Mouse (Mus musculus) monocyte, adult 5-6 weeks (primary cell): Measurements from ENCODE around the gene Jsrp1. TPM values are rescaled to one million over a fixed set of nuclear protein-coding genes. Genes with fewer than 3 reads are reported as not detected.
"Not testable (repeated sequence)": the region's sequence is repeated elsewhere in the genome, so short reads cannot be mapped to it uniquely, and the experiment has no call there.

Experiments used
- ATAC-seq: fragments of 153-309, 156-312 bp; replicated peaks from 2 replicates; pipeline ENCODE4 v1.8.0; 2017; ENCODE audit warnings: mild to moderate bottlenecking; ENCODE audit not compliant: low TSS enrichment, insufficient number of reproducible peaks, severe bottlenecking, poor library complexity, low FRiP score
- total RNA-seq: library from RNA; stranded (forward); fragments of 200-1000, 200-491, 200-594 nt; gene quantifications from 3 replicates; pipeline ENCODE4 v1.2.3, GENCODE M21; 2017

Jsrp1 gene
- total RNA-seq, 1 experiment from 2014 or later: not detected

DNA sequence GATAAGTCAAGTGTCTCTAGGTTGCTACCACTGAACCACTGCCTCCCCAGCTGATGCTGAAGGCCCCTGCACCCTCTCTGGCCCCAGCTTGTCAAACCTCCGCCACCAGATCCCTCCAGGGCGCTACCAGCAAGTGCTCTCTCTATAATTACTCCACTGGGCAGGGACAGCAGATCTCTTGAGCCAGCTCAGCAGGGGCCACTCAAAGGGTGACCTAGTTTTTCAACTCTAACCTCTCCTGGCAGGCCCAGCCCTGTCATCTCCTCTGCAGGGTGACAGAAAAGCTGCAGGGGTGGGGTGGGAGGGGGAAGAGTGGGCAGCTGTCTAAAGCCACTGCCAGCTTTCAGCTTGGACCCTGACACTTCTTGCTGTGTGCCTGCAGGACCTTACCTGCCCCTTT, 24.5 kb upstream of the Jsrp1 start:
- ATAC-seq: no peak

GRCm38 (mm10) chr10:80836949-80837379, 23.7 kb upstream of the Jsrp1 start:
- ATAC-seq: no peak

- ATAC-seq: no peak
Observed at GRCm38 (mm10) chr10:80835617-80836016, 22.3 kb upstream of the Jsrp1 start.

- ATAC-seq: no peak
Observed at GRCm38 (mm10) chr10:80832818-80833217, 19.5 kb upstream of the Jsrp1 start.

DNA sequence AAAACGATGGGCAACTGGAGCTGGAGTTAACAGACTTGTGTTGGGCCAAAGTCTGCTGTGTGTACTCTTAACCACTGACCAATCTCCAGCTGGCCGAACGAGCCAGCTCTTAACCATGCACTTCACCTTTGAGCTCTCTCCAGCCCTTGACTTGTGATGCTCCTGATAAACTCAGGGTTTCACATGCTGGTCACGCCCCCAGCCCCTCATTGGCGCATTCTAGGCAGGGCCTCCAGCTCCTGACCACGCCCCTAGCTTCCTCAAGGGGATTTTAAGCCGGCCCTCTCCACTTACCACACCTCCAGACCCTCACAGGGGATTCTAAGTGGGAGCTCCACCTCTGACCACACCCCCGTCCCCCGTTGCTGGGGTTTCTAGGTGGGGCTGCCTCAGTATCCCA, 17.8 kb upstream of the Jsrp1 start:
- no peak for ATAC-seq

DNA sequence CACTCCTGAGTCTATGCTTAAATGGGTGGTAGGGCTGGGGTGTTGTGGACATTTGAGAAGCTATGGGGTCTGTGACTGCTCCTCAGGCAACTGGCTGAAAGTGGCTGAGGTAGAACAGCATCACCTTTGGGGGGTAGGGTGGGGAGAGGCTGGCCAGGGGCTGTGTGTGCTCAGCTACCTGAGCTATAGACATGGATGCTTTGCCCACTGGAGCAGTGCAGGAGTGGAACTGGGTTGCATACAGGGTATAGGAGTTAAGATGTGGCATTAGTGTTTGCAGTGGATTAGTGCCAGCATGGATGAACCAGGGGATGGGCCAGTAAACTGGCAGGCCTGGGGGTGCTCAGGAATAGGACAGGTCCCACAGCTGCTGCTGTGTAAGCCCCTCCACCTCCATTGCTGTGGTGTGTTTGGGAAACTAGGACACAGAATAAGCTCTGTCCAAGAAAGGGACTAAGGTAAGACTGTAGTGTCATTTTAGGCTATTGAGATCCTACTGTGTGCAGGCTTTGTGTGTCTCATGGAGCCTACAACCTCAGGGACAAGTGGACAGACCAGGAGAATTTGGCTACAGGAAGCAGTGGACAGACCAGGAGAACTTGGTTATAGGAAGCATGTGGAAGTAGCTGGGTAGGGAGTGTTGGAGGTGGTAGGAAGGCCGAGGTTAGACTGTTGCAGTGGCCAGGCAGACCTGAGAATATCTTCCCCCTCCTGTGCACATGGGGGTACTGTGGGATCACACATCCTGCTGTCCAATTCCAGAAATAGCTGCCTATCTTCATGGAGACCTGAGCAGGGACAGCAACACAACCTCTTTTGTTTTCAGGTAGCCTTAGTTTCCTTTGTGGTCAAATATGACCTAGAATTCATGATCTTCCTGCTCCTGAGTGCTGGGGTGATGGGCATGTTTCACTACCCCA, 16.3 kb upstream of the Jsrp1 start:
- ATAC-seq: no peak

DNA sequence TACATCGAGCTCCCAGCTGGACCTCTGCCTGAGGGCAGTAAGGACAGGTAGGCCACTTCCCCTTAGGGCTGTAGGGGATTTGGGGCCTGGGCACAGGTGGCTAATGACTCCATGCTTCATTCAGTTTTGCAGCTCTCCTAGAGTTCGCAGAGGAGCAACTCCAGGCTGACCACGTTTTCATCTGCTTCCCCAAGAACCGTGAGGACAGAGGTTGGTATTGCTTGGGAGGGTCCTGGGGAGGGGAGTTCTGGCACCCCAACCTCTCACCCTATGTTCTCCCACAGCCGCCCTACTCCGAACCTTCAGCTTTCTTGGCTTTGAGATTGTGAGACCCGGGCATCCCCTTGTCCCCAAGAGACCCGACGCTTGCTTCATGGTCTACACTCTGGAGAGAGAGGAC, 15.3 kb upstream of the Jsrp1 start:
- ATAC-seq: not testable (repeated sequence)

DNA sequence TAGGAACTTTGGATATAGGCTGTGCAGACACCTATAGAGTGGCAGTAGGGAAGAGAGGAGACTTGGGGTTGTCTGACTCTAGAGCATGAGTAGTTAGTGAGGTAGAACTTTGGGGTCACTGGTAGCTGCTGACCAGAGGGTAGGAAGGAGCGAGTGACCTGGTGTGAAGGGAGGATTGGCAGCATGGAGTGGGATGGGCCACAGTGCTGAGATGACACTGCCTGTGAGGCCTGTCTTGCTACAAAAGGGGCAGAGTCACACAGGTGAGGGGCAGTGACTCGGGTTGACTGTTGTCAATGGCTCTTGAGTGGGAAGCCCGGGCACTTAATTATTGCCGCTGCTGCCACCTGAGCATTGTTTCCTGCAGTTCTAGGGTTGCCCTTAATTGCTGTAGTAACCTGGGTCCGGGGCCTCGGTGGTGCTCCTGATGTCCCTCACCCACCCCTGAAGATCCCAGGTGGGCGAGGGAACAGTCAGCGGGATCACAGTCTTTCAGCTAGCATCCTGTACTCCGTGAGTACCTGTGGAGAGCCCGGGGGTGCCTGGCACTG, 14.6 kb upstream of the Jsrp1 start:
- no peak for ATAC-seq

- no peak for ATAC-seq
Observed at GRCm38 (mm10) chr10:80827063-80827869, 14.0 kb upstream of the Jsrp1 start.

DNA sequence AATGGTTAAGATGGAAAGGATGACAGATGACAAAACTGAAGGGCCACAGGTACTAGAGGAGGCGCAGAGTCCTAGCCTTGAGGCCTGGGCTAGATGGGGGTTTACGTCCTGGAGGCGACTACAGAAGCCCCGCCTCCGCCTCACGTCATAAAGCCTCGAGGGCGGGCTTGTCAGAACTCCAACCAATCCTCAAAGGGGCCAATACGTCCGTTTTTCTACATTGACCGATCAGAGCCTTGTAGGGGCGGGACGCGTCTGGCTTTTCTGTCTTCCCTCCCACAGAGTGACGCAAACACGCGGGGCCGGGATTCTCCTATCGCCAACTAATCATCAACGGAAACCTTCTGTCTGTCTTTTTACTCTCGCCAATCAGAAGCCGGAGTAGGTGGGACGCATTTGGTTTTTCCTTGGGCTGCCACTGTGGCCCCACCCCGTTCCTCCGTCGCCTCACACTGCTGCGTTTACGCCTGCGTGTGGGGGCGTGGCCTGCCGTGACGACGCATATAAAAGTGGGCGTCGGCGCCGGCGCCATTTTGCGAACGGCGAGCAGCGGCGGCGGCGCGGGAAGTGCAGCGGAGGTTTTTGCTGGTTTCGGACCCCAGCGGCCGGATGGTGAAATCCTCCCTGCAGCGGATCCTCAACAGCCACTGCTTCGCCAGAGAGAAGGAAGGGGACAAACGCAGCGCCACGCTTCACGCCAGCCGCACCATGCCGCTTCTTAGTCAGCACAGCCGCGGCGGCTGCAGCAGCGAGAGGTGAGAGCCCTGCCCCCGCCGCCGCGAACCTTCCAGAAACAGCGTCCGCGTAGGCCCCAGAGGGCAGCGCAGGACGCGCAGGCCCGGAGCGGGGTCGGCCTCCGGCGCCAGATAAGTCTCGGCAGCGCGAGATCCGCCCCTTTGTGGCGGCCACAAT, 13.1 kb upstream of the Jsrp1 start, which contains the start of gene Oaz1:
Gene Oaz1, plus strand, starts transcription at position 506 of the 912 bp plus-strand sequence.
- ATAC-seq: peak; percentile 92

DNA sequence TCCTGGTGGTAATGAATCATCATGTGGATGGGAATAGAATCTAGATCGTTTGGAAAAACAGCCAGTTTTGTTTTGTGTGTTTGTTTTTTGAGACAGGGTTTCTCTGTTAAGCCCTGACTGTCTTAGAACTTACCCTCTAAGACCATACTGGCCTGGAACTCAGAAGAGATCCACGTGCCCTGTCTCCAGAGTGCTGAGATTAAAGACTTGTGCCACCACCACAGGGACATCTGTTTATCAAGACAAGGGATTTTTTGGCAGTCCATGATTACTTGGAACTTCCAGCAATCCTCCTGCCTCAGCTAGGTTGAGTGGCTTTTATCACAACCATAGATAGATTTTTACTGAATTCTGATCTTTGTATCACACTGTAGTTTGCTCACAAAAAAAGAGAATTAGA, 11.5 kb upstream of the Jsrp1 start:
- ATAC-seq: no peak

DNA sequence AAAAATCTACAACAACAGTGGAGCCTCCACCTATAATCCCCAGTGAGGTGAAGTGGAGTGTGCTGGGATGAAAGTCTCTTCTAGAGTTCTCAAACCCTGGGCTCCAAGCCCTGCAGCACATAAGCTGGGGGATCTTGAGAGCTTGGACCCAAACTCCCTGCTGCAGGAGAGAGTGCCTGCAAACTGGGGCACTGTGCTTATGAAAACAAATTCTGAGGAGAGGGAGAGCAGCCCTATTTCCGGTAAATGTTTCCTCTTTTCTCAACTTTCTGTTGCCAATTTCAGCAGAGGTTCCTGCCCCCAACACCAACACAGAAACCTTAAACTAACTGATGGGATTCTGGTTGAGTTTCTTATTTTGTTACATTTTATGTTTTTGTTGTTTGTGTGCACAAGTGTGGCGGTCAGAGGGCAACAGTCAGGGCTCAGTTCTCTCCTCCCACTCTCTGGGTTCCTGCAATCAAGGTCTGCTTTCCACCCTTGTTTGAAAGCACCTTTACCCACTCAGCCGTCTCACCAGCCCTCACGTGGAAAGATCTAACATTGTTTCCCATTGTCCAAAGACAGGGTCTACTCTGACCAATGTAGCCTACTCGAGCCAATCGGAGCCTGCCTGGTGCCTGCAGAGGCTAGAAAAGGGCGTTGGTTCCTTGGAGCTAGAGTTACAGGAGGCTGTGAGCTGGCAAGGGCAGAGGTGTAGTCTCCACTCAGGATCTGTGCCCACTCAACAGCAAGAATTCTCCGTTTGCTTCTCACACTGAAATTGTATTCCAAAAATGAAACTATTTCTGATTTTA, 10.7 kb upstream of the Jsrp1 start:
- ATAC-seq: no peak

- no peak for ATAC-seq
Observed at GRCm38 (mm10) chr10:80823316-80823715, 10.0 kb upstream of the Jsrp1 start.

- ATAC-seq: no peak
Observed at GRCm38 (mm10) chr10:80822528-80822927, 9.2 kb upstream of the Jsrp1 start.

DNA sequence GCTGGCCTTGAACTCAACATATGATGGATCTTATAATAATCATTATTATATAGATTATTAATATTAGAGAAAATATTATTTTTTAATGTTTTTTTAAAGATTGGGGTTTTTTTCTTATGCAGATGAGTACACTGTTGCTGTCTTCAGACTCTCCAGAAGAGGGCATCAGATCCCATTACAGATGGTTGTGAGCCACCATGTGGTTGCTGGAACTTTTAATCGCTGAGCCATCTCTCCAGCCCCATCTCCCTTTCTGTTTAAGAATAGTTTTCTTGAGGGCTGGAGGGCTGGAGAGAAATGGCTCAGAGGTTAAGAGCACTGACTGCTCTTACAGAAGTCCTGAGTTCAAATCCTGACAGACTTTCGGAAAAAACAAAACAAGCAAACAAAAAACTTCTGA, 8.7 kb upstream of the Jsrp1 start:
- ATAC-seq: no peak

DNA sequence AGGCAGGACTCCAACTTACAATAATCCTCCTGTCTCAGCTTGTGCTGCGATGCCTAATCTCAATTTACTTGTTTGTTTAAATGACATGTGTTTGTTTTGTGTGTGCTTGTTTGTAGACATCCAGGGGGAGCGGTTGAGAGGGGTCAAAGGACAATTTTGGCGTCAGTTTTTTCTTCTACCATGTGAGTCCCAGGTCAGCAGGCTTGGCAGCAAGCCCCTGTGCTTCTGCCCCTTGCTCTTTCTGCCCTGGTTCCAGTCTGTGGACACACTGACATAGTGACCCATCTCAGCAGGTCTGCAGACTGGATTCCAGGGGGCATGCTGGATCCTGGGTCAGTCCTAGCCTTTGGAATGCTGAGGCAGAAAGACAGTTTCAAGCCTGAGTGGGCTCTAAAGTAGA, 6.1 kb upstream of the Jsrp1 start:
- ATAC-seq: no peak

GRCm38 (mm10) chr10:80818599-80819281, 5.4 kb upstream of the Jsrp1 start:
- no peak for ATAC-seq
